Mouse (Mus musculus) adipocyte (in vitro differentiated cells): ENCODE measurements at regions not wholly inside any gene's neighbourhood (a gene's known extent, or its start where the extent isn't known, plus 50 kb on each side); places are given as distances from the start of the nearest gene placed in this dataset.

Source experiments
- DNase-seq: peaks from one replicate; pipeline ENCODE4 v3.0.0-alpha.2; 2016; ENCODE audit warnings: low spot score

DNA sequence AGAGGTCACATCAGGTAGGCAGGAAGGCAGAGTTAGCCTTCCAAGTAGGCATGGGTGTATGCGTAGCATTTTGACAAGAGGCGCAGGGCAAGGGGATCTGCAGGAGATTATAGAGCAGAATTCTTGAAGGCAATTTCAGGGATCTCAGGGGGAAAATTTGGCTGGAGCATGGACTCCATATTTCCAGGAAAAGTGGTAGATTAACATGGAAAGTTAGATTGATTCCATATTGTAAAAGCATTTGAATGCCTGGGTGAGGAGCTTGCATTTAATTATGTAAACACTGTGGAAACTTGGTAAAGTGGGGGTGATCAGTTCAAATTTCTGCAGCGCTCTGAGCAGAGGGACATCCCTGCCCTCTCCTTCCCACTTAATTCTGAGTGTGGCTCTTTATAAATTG, 146.7 kb downstream of the Pax3 start:
- no peak for DNase-seq

DNA sequence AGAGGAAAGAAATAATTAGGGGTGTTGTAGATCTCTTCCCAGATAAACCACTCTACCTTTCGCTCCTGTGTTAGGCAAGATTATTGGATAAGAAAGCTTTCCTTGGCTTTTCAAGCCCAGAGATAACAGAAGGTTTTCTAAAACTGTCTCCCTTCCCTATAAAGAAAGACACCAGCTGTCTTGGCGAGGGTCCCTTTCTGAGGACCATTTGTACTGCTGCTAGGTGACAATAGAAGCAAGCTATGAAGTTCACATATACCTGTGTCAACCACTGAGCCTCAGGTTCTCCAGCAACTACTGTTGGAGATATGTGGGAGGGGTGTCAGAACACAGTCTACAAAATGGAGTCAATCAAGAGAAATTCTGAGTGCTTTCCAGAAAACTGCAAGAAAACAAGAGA, 164.6 kb downstream of the Pax3 start:
- DNase-seq = no peak

DNA sequence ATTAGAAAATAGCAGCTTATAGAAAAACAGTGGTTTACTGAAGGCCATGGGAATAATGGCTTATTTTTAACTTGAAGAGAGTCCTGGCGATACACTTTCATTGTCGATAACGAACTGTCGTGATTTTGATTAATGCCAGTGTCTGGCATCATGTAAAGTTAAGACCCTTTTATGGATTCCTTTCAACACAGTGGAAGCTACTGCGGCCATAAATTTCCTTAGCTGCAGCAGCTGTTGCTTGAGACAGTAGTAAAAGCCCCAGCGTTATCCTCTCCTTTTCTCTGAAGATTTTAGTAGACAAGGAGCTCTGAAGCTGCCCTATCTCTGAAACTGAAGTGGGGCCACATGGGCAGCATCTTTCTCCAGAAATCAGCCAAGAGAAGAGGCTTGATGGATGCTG, 175.2 kb downstream of the Pax3 start:
- DNase-seq = no peak

DNA sequence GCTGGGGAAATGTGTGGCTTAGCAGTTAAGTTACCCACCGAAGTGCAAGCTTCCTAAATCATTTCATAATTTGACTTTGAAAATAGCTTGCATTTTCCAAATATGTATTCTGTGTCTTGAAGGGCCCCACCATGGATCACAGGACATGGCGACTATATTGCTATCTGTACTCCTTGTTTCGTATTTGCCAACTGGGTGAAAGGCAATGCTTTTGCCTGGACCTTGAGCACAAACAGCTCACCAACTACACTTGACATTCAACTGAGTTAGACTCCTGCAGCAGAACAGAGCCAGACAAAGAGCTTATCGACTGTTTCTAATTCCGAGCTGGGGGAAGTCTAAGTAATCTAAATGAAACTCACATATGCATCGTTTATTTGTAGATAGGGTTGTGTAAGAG, 175.9 kb downstream of the Pax3 start:
- peak; percentile 8 for DNase-seq

DNA sequence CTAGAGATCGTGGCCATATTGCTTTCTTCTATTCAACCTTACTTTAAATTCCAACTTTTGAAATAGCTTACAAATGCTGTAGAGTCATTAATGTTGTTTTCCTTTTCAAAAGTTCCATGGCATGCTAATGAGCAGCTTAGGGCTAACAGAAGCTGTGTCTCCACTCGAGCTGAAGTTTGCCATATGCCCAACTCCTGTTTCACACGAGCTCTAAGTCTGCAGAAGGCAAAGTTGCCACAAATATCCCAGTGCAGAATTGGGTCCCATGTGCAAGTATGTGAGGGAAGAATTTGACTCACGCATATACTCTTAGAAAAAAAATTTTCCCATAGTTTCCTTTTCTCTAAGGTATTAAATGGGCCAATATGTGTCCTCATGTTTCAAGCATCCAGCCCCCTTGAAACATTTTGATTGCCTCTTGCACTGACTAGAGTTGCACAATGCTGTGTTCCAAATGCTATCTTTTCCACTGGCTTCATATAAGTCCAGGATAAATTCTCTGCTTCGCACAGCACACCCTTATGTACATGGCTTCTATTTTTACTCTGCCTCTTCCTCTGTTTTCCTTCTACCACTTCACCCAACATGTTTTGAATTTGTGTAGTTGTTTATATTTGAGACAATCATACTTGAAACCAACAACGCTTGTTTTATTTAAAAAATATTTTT, 178.9 kb downstream of the Pax3 start:
- no peak for DNase-seq

DNA sequence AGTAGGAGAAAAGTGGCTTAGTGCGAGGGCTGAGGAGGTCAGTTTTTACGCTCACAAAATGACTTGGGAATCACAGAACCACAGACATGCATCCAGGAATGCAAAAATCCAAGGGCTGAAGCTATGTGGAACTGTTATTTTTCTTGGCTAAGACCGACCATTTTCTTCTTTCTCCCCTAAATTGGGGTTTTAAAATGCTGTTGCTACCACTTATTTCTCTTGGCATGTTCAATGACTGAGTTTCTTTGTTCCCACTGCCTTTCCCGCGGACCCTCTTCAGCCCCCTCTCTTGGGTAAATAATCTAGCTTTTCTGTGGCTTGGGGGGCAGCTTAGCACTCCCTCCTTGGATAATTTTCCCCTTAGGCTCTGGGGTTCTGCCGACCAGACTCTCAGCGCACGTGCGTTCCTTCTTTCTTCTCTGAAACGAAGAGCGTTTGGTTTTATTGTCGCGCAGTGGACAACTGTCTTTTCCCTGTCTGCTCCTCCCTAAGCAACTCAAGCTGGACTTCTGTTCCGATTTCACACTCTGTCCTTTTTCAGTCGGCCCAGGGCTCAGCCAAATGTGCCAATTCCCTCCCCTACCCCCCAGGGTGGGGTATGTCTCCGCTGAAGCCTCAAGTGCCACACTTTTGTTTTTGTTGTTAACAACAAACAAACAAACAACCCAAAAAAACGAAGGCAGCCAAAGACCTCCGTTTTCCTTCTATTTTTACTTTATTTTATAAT, 180.2 kb downstream of the Pax3 start:
- DNase-seq = no peak

DNA sequence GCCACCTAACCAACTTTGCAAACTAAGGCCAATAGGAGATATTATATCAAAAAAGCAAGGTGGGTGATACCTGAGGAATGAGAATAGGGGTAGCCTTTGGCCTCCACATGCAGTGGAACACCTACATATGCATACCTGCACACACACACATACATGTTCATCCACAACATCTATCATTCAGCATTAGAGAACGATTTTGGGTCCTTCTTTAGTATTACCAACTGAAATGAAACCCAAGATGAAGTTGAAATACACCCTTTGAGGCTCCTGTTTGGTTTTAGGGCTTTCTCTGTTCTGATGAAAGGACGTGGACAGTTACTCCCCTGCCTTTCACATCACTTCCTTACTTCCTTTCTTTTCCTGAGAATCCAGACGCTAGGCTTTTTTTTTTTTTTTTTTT, 180.9 kb downstream of the Pax3 start:
- no peak for DNase-seq

DNA sequence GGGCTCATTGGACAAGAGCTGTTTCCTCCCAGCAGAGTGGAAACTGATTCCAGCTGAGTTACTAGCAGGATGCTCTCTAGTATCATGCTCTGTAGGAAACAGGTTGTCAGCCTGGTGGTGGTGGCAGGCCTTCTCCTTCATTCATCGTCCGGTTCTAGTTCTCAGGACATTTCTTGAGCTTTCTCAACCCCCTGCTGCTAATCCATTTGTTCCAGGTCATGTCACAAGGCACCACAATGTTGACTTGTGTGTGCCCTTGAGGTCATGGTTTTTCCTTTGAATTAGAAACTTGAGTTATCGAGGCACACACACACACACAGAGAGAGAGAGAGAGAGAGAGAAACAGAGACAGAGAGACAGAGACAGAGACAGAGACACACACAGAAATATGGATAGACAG, 183.5 kb downstream of the Pax3 start:
- no peak for DNase-seq

DNA sequence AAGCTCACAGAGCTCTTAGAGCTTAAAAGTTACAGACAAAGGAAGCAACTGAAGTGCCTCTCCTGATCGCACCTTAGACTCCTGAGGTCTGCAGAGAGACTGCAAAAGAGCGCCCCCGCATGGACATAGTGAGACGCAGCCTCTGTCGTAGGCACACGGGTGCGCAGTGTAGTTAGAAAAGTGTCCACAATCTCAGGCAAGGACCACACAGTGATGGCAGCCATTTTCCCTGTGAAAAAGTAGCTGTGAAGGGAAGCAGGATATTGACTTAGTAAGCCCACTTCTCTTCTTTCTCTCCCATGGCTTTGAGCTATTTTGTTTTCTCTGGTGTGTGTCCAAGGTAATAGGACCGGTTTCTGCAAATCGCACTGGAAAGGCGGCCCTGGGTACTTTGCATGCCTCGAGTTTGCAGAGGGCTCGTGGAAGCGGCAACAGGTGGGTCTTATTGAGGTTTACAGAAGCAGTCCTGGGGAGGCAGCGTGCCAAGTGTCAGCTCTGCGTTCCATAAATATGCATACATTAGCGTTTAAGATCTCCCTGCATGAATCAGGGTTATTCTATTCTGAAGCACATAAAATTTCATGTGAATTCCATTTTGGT, 188.0 kb downstream of the Pax3 start:
- no peak for DNase-seq

DNA sequence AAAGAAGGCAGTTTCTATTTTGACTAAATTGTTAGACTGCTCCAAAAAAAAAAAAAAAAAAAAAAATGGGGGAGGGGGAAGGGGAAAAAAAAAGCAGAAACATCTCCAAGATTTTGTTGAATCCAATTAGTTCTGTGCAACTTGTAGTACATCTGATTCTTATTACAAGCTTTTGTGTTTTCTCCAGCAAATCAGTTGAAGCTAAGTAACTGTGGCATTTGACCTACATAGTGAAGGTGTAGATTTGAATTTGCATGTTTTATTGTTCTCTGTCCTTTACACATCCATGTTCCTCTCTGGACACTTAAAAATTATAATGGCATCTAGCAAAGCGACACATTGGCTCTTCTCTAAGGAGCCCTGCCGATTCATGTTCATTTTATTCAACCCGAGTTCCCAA, 192.6 kb downstream of the Pax3 start:
- no peak for DNase-seq

DNA sequence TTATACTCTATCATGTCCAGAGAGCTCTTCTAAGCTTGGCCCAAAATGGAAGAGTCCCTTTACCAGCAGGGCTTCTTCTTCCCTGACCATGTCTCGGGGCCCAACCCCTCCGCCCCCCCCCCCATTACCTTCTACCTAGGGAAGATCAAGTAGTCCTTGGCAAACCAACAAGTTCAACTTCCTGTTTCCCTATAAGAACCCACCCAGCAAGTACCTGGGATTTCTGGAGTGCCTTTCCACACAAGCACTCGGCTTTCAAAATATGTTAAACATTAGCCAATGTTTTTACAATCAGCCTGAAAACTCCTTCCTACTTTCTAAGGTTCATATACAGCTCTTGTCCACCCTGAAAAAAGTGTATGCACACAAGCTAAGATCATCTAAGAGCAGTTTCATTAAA, 198.2 kb downstream of the Pax3 start:
- DNase-seq = no peak

DNA sequence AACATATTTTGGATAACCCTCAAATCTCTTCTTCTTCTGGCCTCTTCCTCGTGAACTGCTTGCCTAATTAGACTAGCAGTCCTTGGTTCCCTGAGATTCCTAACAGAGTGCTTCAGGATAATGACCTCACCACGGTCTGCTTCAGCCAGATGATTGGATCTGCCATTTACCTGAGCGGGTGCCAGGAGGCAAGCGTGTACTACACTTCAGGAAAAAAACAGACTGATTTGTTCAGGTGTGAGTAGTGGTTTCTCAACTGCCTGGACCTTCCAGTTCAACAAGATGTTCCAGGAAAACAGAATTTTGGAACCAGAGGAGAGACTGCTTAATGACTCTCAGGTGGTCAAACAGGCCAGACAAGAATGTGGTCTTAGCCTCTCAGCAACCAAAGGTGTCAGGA, 215.4 kb downstream of the Pax3 start:
- DNase-seq = no peak

DNA sequence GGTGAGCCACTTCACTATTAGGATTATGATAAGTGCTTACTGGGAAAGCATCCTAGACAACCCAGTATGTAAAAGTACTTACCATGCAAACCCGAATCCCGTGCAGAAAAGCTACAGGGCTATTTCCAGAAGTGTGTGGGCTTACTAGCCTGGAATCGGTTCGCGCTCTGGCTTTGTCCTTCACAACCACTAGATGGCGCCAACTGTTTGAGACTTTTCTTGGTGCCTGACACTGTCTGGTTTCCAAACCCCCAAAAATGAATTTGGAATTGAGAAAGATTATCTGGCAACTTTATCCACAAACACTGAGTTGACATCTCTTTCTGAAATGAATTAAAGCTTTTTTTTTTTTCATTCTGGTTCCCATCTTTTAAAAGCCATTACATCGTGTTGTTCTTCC, 218.2 kb downstream of the Pax3 start:
- peak; percentile 85 for DNase-seq

DNA sequence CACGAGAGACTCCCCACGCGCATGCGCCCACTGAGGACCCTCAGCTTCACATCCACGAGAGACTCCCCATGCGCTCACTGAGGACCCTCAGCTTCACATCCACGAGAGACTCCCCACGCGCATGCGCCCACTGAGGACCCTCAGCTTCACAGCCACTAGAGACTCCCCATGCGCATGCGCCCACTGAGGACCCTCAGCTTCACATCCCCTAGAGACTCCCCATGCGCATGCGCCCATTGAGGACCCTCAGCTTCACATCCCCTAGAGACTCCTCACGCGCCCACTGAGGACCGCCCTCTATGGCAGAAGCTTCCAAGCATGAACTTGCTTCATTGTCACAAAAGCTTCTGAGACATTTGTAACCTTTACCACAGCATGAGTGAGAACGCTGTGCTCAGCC, 221.0 kb downstream of the Pax3 start:
- no peak for DNase-seq

DNA sequence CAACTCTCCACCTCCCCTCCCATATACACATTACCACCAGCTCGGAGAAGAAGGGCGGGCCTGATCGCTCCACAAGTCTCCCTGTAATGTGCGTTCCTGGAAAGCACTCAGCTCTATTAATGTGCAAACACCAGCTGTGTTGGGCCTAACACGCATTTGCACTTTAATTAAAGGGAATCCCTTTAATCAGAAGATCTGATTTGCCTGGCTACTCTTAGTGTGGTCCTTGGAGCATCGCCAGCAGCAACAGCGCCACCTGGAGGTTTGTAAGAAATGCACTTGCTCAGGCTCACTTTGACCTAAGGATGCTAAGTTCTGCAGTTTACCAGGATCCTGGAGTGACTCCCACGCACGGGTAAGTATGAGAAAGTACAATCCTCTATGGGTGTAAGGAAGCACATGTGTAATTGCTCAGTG, 224.6 kb downstream of the Pax3 start:
- DNase-seq = peak; percentile 39

DNA sequence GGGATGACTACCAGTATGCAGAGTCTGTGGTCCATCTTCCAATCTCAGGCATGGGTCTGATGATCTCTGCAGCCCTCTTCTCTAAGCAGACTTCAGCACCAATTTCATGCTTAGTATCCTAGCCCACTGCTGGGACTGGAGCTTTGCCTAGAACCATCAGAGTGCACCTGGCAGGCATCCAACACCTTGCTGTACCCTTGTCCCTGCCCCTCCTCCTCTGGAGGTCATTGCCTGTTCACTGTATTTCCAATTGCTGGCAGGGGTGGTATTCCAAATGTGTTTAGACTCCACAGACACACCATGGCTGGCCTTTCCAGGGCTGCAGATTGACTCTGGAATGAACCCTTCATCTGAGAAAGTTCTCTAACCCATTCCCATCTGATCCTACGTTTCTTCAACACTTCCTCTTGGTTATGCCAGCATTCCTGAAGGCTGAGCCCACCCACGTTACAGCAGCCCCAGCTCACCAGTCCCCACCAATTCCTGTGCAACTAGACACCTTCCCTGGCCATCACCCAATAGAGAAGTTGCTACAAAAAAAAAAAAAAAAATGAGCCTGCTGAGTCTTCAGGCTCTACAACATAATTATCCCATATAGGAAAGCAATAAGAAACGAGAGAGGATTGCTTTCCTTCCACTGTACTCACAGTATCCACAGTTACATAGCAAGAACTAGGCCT, 232.1 kb downstream of the Pax3 start:
- DNase-seq = no peak

DNA sequence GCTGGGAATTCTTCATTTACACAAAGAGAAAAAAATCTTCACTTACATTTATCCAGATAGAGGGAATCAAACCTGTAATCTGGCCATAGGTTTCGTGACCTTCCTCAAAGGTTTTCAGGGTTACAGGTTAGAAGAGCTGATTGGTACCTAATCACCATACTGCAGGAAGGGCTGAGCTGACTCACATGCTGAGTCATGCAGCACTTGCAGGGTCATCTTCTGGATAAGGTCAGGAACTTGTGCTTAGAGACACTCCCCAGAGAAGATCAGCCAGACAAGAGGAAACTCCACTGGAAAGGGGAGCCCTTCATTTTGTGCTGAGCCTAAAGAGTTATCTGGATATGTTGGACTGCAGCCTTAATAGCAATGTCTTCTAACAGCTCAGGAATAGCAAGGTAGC, 237.6 kb downstream of the Pax3 start:
- no peak for DNase-seq

DNA sequence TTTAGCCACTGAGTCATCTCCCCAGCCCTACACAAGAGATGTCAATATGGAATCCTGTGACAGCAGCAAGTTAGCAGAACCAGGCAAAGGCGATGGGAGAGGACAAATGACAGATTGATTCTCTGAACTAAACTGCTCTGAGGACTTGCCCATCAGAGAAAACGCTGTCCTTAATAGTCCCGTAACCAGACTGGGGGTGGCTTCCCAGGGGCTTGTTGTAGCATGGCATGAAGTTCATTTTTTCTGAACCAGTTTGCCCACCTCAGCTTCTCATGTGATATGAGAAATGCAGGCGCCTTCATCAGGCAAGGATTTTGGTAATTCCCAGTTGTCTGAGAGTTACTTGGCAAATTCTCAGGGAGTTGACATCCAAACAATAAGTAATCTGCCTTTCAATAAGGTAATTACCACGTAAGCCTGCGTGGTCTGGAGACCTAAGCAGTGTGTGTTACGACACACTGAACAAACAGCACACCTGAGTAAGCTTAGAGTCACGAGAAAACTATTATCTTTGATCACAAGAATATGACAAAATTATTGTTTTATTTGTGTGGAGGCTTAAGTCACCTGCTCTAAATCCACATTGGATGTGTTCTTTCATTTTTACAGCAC, 239.7 kb downstream of the Pax3 start:
- no peak for DNase-seq

DNA sequence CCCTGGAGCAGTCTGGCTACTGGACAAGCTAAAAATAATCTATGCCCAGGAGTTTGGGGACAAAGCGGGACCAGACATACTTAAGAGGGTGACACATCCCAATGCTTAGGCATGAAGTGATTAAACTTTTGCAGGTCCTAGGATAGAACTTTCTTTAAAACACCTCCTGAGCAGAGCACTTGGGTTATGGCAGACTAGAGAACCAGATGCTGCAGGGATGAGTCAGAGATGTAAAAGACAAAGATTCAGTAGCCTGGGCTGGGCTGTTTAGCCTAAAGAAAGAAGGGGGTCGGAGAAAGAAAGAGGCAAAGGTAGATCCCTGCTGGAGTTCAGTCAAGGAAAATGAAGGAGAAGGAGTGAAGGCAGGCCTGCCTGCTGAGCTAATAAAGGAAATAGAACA, 249.0 kb downstream of the Pax3 start:
- no peak for DNase-seq

DNA sequence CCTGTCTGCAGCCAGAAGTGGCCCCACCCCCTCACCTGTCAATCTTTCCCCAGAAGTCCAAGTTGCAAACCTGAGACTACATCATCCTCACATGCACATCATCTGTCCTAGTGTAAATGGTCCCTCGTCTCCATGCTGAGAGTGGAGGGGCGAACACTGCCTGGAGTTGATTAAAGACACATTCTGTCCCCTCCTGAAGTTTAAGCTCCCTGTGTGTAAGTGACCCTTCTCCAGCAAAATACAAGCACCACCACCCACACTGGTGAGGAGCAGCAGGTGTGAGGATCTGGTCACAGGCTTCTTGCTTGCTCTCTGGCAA, 252.6 kb downstream of the Pax3 start:
- no peak for DNase-seq

DNA sequence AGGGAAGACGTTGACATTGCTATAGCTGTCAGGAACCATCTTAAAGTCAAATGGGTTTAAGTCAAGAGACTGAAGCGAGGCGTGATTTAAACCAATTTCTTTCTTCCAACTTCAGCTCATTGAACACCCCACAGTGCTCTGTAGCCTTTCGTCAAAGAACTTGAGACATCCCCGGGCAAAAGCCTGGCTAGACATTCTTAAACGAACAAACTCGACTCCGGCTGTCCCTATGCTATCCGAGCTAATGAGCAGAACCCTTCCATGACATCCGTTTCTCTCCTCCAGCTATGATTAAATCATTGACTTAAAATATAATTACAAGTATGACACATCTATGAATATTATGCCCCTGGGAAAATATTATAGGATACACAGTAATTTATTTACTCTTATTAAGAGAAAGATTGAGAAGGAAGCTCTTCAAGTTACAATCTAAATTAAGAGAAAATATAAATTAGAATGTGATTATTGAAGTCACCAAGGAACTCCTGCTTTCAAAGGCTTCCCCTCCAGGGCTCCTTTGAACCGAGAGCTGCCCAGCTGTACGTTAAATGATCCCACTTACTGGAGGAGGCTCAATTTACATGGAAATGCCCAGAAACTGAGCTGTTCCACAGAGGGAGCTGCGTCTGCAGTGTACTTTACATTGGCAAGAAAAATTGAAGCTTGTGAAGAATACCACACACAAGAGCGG, 253.2 kb downstream of the Pax3 start:
- no peak for DNase-seq

DNA sequence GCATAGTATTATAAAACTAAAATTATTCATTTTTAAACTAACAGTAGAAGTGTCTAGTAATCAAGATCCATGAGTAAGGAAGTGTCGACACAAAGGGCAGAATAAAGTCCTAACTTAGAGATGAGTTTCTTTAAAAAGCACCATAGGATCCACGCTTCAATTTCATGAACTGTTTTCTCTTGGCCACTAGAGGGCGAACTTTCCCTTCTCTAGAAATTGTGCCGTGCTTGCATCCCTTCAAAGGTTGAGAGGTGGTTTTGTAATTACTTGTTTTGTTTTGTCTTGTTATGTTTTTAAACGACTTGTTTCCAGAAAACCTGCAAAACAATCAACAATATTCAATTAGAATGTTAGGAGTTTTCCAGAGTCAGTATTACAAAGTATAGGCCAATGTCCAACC, 253.8 kb downstream of the Pax3 start:
- peak; percentile 69 for DNase-seq
